ENCODE assay signal across 14 mouse cellular contexts in the genomic region with DNA sequence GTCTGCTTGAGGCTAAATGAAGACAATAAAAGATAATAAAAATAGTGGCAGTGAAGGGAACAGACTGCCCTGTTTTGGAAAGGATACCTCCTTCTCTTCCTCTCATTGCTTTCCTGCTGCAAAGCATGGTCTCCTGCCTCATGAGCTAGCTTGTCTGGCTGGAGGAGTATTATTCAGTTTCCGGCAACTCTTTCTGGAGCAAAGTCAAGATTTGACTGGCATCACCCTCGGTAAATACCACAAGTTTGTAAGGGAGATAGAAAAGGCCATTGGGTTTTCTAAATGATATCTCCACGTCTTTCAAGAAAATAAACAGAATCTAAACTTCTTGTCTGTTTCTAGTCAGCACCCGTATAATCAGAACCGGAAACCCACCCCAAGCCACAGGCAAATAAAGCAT. TPM values are rescaled to one million over a fixed set of nuclear protein-coding genes. Genes with fewer than 3 reads are reported as not detected.
DNase-seq lines count a peak whose midpoint lies in the region; ATAC-seq and TF ChIP-seq lines count a peak whose summit lies in the region.
"Had no signal": no experiment of that assay in that cellular context is flagged by ENCODE, and none has a peak within 500 bp of the region (broad histone marks: within the 10 kb centered on the region; RNA-seq: fewer than 3 reads in every experiment).

No protein-coding gene starts in this region.

- H3K4me3 ChIP-seq in forebrain, embryonic 12.5 days (replicated peaks): no peak overlapping the region
- no peak overlapping the region for H3K4me3 ChIP-seq in forebrain, embryonic 14.5 days (ENCODE audit: low read depth, low read length)
- H3K4me3 ChIP-seq in kidney, embryonic 16.5 days (ENCODE audit: low read length): no peak overlapping the region
- no peak overlapping the region for H3K4me3 ChIP-seq in kidney, adult 2 months (ENCODE audit: insufficient read depth, low read depth, low read length)
- H3K4me3 ChIP-seq in small intestine, adult 2 months (ENCODE audit: low read depth, low read length): no peak overlapping the region
- H3K4me3 ChIP-seq: hindbrain, embryonic 15.5 days; liver, embryonic 13.5 days; neural tube, embryonic 15.5 days had no signal

- no peaks in the 10 kb centered on the region for H3K27me3 ChIP-seq in forebrain, embryonic 12.5 days
- H3K27me3 ChIP-seq in forebrain, embryonic 14.5 days (replicated peaks; ENCODE audit: control insufficient read depth, insufficient read depth, low read length): no peaks in the 10 kb centered on the region
- no peaks in the 10 kb centered on the region; the same call in 1 of the 2 replicates for H3K27me3 ChIP-seq in kidney, embryonic 16.5 days (ENCODE audit: insufficient read depth, low read length)
- H3K27me3 ChIP-seq in kidney, adult 2 months (replicated peaks; ENCODE audit: control insufficient read depth, insufficient read depth, low read length): no peaks in the 10 kb centered on the region
- no peaks in the 10 kb centered on the region for H3K27me3 ChIP-seq in small intestine, adult 2 months (ENCODE audit: control insufficient read depth, insufficient read depth, low read length)
- H3K27me3 ChIP-seq: hindbrain, embryonic 15.5 days; liver, embryonic 13.5 days; neural tube, embryonic 15.5 days had no signal

- peaks cover 19% of the 10 kb centered on the region for H3K36me3 ChIP-seq in forebrain, embryonic 12.5 days (replicated peaks)
- H3K36me3 ChIP-seq in forebrain, embryonic 14.5 days (ENCODE audit: control insufficient read depth, insufficient read depth, low read length): peaks cover 20% of the 10 kb centered on the region; the same call in 1 of the 2 replicates
- peaks cover 12% of the 10 kb centered on the region for H3K36me3 ChIP-seq in kidney, embryonic 16.5 days (ENCODE audit: insufficient read depth, low read length)
- no peaks in the 10 kb centered on the region for H3K36me3 ChIP-seq in kidney, adult 2 months (ENCODE audit: control insufficient read depth, insufficient read depth, low read length)
- no peaks in the 10 kb centered on the region for H3K36me3 ChIP-seq in small intestine, adult 2 months (ENCODE audit: control insufficient read depth, insufficient read depth, low read length)
- H3K36me3 ChIP-seq: hindbrain, embryonic 15.5 days; liver, embryonic 13.5 days; neural tube, embryonic 15.5 days had no signal

- WGBS in forebrain, embryonic 12.5 days: 80% methylated on average over 5 of the region's 5 CpGs
- WGBS in forebrain, embryonic 14.5 days: 73% methylated on average over 5 of the region's 5 CpGs
- WGBS in kidney, embryonic 16.5 days: 75% methylated on average over 5 of the region's 5 CpGs
- WGBS in kidney, adult 2 months: 54% methylated on average over 5 of the region's 5 CpGs
- WGBS in small intestine, adult 2 months: 20% methylated on average over 5 of the region's 5 CpGs

- peak overlapping the region; percentile 25; the same call in 1 of the 2 replicates for H3K27ac ChIP-seq in forebrain, embryonic 12.5 days
- no peak overlapping the region for H3K27ac ChIP-seq in forebrain, embryonic 14.5 days (ENCODE audit: low read depth, low read length)
- peak overlapping the region; percentile 60 for H3K27ac ChIP-seq in kidney, embryonic 16.5 days (ENCODE audit: low read length)
- no peak overlapping the region for H3K27ac ChIP-seq in kidney, adult 2 months (ENCODE audit: insufficient read depth, low read depth, low read length)
- H3K27ac ChIP-seq in small intestine, adult 2 months (ENCODE audit: insufficient read depth, low read depth, low read length): peak overlapping the region; percentile 1
- H3K27ac ChIP-seq: hindbrain, embryonic 15.5 days; liver, embryonic 13.5 days; neural tube, embryonic 15.5 days had no signal

- H3K9ac ChIP-seq in forebrain, embryonic 12.5 days: no peak overlapping the region
- no peak overlapping the region for H3K9ac ChIP-seq in forebrain, embryonic 14.5 days (ENCODE audit: low read length)
- H3K9ac ChIP-seq in kidney, embryonic 16.5 days (replicated peaks; ENCODE audit: low read length): no peak overlapping the region
- H3K9ac ChIP-seq: hindbrain, embryonic 15.5 days; liver, embryonic 13.5 days; neural tube, embryonic 15.5 days had no signal

- no peaks in the 10 kb centered on the region for H3K9me3 ChIP-seq in forebrain, embryonic 12.5 days
- no peaks in the 10 kb centered on the region for H3K9me3 ChIP-seq in forebrain, embryonic 14.5 days (replicated peaks; ENCODE audit: control insufficient read depth, low read length)
- H3K9me3 ChIP-seq in kidney, embryonic 16.5 days (ENCODE audit: low read length): no peaks in the 10 kb centered on the region
- H3K9me3 ChIP-seq: hindbrain, embryonic 15.5 days; liver, embryonic 13.5 days; neural tube, embryonic 15.5 days had no signal

- no peak for ATAC-seq in forebrain, embryonic 12.5 days (ENCODE audit: low FRiP score)
- ATAC-seq in forebrain, embryonic 14.5 days: no peak
- ATAC-seq in kidney, embryonic 16.5 days (ENCODE audit: low FRiP score, low TSS enrichment): no peak

- H3K4me2 ChIP-seq in forebrain, embryonic 12.5 days: no peak overlapping the region
- H3K4me2 ChIP-seq in forebrain, embryonic 14.5 days (ENCODE audit: low read length): no peak overlapping the region
- no peak overlapping the region for H3K4me2 ChIP-seq in kidney, embryonic 16.5 days (replicated peaks; ENCODE audit: low read depth, low read length)
- H3K4me2 ChIP-seq: hindbrain, embryonic 15.5 days; liver, embryonic 13.5 days; neural tube, embryonic 15.5 days had no signal

- H3K4me1 ChIP-seq in forebrain, embryonic 12.5 days: peaks cover 54% of the 10 kb centered on the region
- H3K4me1 ChIP-seq in forebrain, embryonic 14.5 days (ENCODE audit: control insufficient read depth, insufficient read depth, low read length): peaks cover 23% of the 10 kb centered on the region
- peaks cover 46% of the 10 kb centered on the region for H3K4me1 ChIP-seq in kidney, embryonic 16.5 days (ENCODE audit: insufficient read depth, low read length)
- peaks cover 24% of the 10 kb centered on the region for H3K4me1 ChIP-seq in kidney, adult 2 months (ENCODE audit: control insufficient read depth, insufficient read depth, low read length)
- H3K4me1 ChIP-seq in small intestine, adult 2 months (ENCODE audit: control insufficient read depth, insufficient read depth, insufficient read length, low read length): peaks cover 27% of the 10 kb centered on the region

- no peak for DNase-seq in forebrain, embryonic 14.5 days (ENCODE audit: low spot score)
- DNase-seq in kidney, adult 2 months: no peak
- DNase-seq in adipocyte (ENCODE audit: low spot score): peak; percentile 48
- no peak for DNase-seq in testis, postnatal 10 days (ENCODE audit: low spot score)
- DNase-seq: cerebellum, adult 18-20 months; heart, postnatal 10 days; kidney, adult 9 months; liver, embryonic 13.5 days; lung, postnatal 14 days had no signal

- TF ChIP-seq POLR2A in kidney, adult 2 months (IDR thresholded peaks at IDR 0.05; ENCODE audit: low read depth, low read length): no peak
- TF ChIP-seq POLR2A in small intestine, adult 2 months (IDR thresholded peaks at IDR 0.05; ENCODE audit: low read depth, low read length): no peak

- no peak for TF ChIP-seq CTCF in kidney, adult 2 months (conservative IDR thresholded peaks at IDR 0.05; ENCODE audit: insufficient read depth, insufficient read length, low read depth, low read length)
- TF ChIP-seq CTCF in small intestine, adult 2 months (IDR thresholded peaks at IDR 0.05; ENCODE audit: extremely low read depth, insufficient read length, insufficient replicate concordance, low read depth, low read length): no peak

RNA-seq across cellular contexts. Expression of a gene that starts 34.4 kb away (rescaled TPM):
- 84.9 and 90.4 TPM in 2 replicates for polyA plus RNA-seq in forebrain, embryonic 12.5 days (2016; fragmentation: Nextera tagmentation; extraction: Ambion mirVana)
- polyA plus RNA-seq in forebrain, embryonic 14.5 days (2014; fragmentation: Nextera tagmentation; extraction: Ambion mirVana): 48.6 and 50.8 TPM in 2 replicates
- polyA plus RNA-seq in kidney, embryonic 16.5 days (2015; fragmentation: Nextera tagmentation; extraction: Ambion mirVana): 69.2 and 76.3 TPM in 2 replicates
- 77.7 and 78.0 TPM in 2 replicates for polyA plus RNA-seq in kidney, adult 2 months (2012; rRNA removed)
- polyA plus RNA-seq in small intestine, adult 2 months (2012; rRNA removed): 29.8 and 48.5 TPM in 2 replicates

Comparison
In these comparisons a context has a peak if more than half of its experiments do, and no peak if none do; other contexts are left out.
1. H3K27ac ChIP-seq: peak in forebrain, embryonic 12.5 days (single experiment), kidney, embryonic 16.5 days (single experiment) and small intestine, adult 2 months (single experiment); none in forebrain, embryonic 14.5 days (single experiment) and kidney, adult 2 months (single experiment).